Mouse (Mus musculus) testis, adult 2 months (tissue): ENCODE data around the gene Gm10521. TPM values are rescaled to one million over a fixed set of nuclear protein-coding genes. Genes with fewer than 3 reads are reported as not detected.
"Not testable (repeated sequence)": the region's sequence is repeated elsewhere in the genome, so short reads cannot be mapped to it uniquely, and the experiment has no call there.

ENCODE experiments used
- H3K27ac ChIP-seq: fragments of 200-500 bp; 2 replicates; pipeline ENCODE4 v1.5.1; 2012; ENCODE audit warnings: low read depth, low read length; ENCODE audit not compliant: control insufficient read depth, insufficient read depth
- H3K27me3 ChIP-seq: fragments of 200-500 bp; 2 replicates; pipeline ENCODE4 v1.6.1; 2012; ENCODE audit warnings: mild to moderate bottlenecking, low read length, moderate library complexity; ENCODE audit not compliant: control insufficient read depth, insufficient read depth
- H3K36me3 ChIP-seq: fragments of 200-500 bp; 2 replicates; pipeline ENCODE4 v1.6.1; 2012; ENCODE audit warnings: mild to moderate bottlenecking, low read length; ENCODE audit not compliant: control insufficient read depth, insufficient read depth
- H3K4me1 ChIP-seq: fragments of 200-500 bp; 2 replicates; pipeline ENCODE4 v1.6.1; 2012; ENCODE audit warnings: low read length; ENCODE audit not compliant: control insufficient read depth, insufficient read depth
- H3K4me3 ChIP-seq: fragments of 200-500 bp; 2 replicates; pipeline ENCODE4 v1.5.1; 2012; ENCODE audit warnings: low read depth, mild to moderate bottlenecking, low read length, moderate library complexity, mixed read lengths; ENCODE audit not compliant: control insufficient read depth
- CTCF ChIP-seq: fragments of 200-500 bp; IDR thresholded peaks from 2 replicates; pipeline ENCODE4 v1.5.1; 2012; ENCODE audit warnings: low read depth, mild to moderate bottlenecking, inconsistent platforms, low read length, moderate library complexity; ENCODE audit not compliant: control insufficient read depth, insufficient read depth, insufficient replicate concordance
- POLR2A ChIP-seq: fragments of 200-500 bp; IDR thresholded peaks from 2 replicates; pipeline ENCODE4 v1.6.1; 2012; ENCODE audit warnings: low read depth, mild to moderate bottlenecking, inconsistent platforms, low read length, moderate library complexity; ENCODE audit not compliant: control insufficient read depth
- polyA plus RNA-seq: library from polyadenylated mRNA; depleted of rRNA; stranded (reverse); fragments of >200 nt; gene quantifications from 2 replicates; pipeline ENCODE4 v1.2.3, GENCODE M21; 2012; rRNA removed

Gene Gm10521
- 0.05 TPM in 1 of 2 replicates, not detected in the other for polyA plus RNA-seq

DNA sequence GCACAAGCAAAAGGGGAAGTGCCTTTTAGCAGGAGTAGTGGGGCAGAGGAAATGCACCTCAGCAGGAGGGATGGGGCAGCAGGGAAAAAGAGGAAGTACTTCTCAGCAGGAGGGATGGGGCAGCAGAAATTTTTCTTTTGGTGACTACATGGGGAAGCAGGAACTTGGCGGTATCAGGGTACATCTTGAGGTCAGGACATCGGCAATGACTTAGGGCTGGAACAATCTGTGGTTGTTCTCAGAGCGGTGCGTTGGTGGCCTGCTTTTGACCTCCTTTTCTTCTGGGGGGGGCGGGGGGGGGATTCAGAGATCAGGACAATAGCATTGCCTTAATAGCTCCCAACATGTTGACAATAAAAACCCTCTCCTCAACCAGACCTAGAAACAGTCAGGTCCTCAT lies at the start of gene Gm10521:
Gm10521 (plus strand) TSS at position 301 of the 400 bp plus-strand sequence.
- H3K4me1 ChIP-seq, H3K27ac ChIP-seq, H3K36me3 ChIP-seq, H3K27me3 ChIP-seq, H3K4me3 ChIP-seq: not testable (repeated sequence)

DNA sequence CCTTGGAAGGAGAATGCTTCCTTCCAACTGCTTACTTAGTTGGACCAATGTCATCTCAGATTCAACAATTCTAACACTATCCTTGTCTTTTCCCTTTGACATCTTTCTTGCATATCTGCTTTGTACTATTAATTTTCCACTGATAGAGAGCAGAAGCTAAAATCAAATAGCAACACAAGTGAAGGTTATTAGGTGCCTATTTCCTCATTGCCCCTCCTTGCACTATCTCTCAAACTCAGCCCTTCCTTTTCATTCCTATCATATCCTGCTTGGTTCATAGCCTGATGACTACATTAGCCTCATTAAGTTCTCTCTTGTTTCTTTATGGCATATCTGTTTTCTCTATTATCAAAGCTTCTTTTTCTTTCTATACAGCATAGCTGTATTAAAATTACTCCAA lies 47.3 kb upstream of the Gm10521 start:
- Histone ChIP-seq H3K27me3 (no peaks in the 10 kb centered on the region), H3K4me1 (no peaks in the 10 kb centered on the region), H3K4me3 (no peak overlapping the region), H3K36me3 (no peaks in the 10 kb centered on the region), H3K27ac (no peak overlapping the region)
- TF ChIP-seq CTCF (no peak), POLR2A (no peak)

GRCm38 (mm10) chr1:171848757-171849156 lies 46.7 kb upstream of the Gm10521 start:
- Histone ChIP-seq H3K36me3 (no peaks in the 10 kb centered on the region), H3K27ac (no peak overlapping the region), H3K27me3 (no peaks in the 10 kb centered on the region), H3K4me1 (no peaks in the 10 kb centered on the region), H3K4me3 (no peak overlapping the region)
- TF ChIP-seq POLR2A = no peak
- TF ChIP-seq CTCF = no peak

DNA sequence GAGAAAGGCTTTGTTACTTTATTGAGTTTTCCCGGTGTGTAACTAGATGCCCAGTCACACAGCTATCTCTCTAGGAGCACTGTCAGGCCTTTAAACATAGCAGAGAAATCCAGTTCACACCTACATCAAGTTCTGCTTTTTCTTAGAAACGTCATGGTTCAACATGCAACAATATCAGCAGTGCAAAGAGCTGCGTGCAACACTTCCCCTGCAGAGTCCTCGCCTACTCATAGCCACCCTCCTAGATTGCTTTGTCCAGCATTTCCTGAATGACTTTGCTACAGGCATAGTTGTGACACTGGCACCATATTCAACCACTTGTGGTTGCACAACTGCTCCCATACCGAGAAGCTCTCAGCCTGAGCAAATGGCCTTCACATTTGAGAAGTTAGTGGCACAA lies 46.0 kb upstream of the Gm10521 start:
- no peaks in the 10 kb centered on the region for H3K36me3 ChIP-seq
- H3K27ac ChIP-seq = no peak overlapping the region
- H3K4me3 ChIP-seq = no peak overlapping the region
- H3K4me1 ChIP-seq = no peaks in the 10 kb centered on the region
- no peaks in the 10 kb centered on the region for H3K27me3 ChIP-seq
- no peak for TF ChIP-seq CTCF
- TF ChIP-seq POLR2A = no peak

GRCm38 (mm10) chr1:171865467-171865866 lies 30.0 kb upstream of the Gm10521 start:
- H3K27me3 ChIP-seq = no peaks in the 10 kb centered on the region
- H3K27ac ChIP-seq = no peak overlapping the region
- TF ChIP-seq POLR2A (no peak), CTCF (no peak)
- H3K36me3 ChIP-seq = no peaks in the 10 kb centered on the region
- H3K4me3 ChIP-seq = no peak overlapping the region
- no peaks in the 10 kb centered on the region for H3K4me1 ChIP-seq

DNA sequence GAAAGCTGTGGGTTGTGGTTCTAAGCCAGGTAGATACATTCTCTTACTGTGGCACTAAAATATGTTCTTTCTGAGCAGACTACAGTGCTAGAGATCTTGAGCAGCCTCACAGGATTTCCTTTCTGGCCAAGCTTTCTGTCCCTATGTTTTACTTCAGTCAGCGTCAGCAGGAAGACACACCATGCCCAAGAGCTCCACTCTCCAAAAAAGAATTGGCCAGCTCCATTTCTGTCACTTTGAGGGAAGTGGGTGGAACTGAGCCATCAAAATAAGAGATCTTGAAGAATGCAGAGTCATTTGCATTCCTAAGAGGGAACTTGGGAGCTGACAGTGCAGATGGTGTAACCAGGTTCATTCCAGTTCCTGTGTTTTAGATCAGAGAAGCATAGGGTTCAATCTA lies 8.5 kb upstream of the Gm10521 start:
- no peak overlapping the region for H3K4me3 ChIP-seq

DNA sequence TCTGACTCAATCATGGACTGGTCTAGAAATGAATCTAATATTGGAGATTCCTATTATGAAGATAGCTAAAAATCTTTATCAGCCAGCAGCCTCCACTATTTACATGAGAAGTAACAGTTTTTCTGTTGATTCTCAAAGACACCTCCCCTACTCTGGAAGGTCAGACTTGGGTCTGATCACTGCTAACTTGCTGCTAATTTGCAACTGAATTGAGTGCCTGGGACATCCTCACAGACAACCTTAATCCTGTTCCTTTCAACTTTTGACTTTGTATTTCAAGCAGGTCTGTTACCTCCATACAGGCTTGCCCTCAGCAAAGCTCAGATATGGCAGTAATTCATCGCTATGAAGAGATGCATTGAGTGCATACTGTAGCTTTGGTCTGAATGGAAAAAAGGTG lies 8.5 kb downstream of the Gm10521 start:
- no peak for TF ChIP-seq POLR2A
- TF ChIP-seq CTCF = no peak
- Histone ChIP-seq H3K4me3 (no peak overlapping the region), H3K36me3 (no peaks in the 10 kb centered on the region), H3K27me3 (no peaks in the 10 kb centered on the region), H3K4me1 (no peaks in the 10 kb centered on the region), H3K27ac (no peak overlapping the region)

More for the DNA sequence above, 8.5 kb upstream of the Gm10521 start:
- no peaks in the 10 kb centered on the region for H3K4me1 ChIP-seq
- no peaks in the 10 kb centered on the region for H3K27me3 ChIP-seq
- no peaks in the 10 kb centered on the region for H3K36me3 ChIP-seq
- no peak overlapping the region for H3K27ac ChIP-seq
- TF ChIP-seq CTCF = no peak
- TF ChIP-seq POLR2A = no peak
